7 mouse cellular contexts compared by ENCODE assay signal in genomic region chr9:112233822-112234504, GRCm38 (mm10). TPM values are rescaled to one million over a fixed set of nuclear protein-coding genes. Genes with fewer than 3 reads are reported as not detected.
DNase-seq lines count a peak whose midpoint lies in the region; ATAC-seq and TF ChIP-seq lines count a peak whose summit lies in the region.

No protein-coding gene starts in this region.

- H3K9me3 ChIP-seq in lung, embryonic 16.5 days (ENCODE audit: control insufficient read depth, low read length) = no peaks in the 10 kb centered on the region
- no peaks in the 10 kb centered on the region for H3K9me3 ChIP-seq in forebrain, embryonic 11.5 days (ENCODE audit: control insufficient read depth, low read length)
- no peaks in the 10 kb centered on the region for H3K9me3 ChIP-seq in intestine, embryonic 16.5 days (ENCODE audit: control insufficient read depth, low read length)
- no peaks in the 10 kb centered on the region for H3K9me3 ChIP-seq in neural tube, embryonic 12.5 days

- H3K4me1 ChIP-seq in lung, embryonic 16.5 days (replicated peaks; ENCODE audit: control insufficient read depth, insufficient read depth, low read length) = no peaks in the 10 kb centered on the region; the same call in 1 of the 2 replicates
- peaks cover 3% of the 10 kb centered on the region; the same call in 1 of the 2 replicates for H3K4me1 ChIP-seq in lung, adult 2 months (ENCODE audit: control insufficient read depth, insufficient read depth, low read length)
- no peaks in the 10 kb centered on the region for H3K4me1 ChIP-seq in forebrain, embryonic 11.5 days (replicated peaks; ENCODE audit: control insufficient read depth, insufficient read depth, low read length)
- H3K4me1 ChIP-seq in intestine, embryonic 16.5 days (ENCODE audit: control insufficient read depth, insufficient read depth, low read length) = peaks cover 4% of the 10 kb centered on the region; the same call in 1 of the 2 replicates
- 0 out of 2 replicates have a peak, but pooled peaks cover 12% of the 10 kb centered on the region for H3K4me1 ChIP-seq in neural tube, embryonic 12.5 days

- no peak for TF ChIP-seq CTCF in lung, adult 2 months (IDR thresholded peaks at IDR 0.05; ENCODE audit: insufficient read depth, low read length)

- H3K4me3 ChIP-seq in lung, embryonic 16.5 days (ENCODE audit: low read length) = peak overlapping the region; percentile 37; the same call in 1 of the 2 replicates
- no peak overlapping the region for H3K4me3 ChIP-seq in lung, adult 2 months (replicated peaks; ENCODE audit: extremely low read depth, low read depth, low read length)
- peak overlapping the region; percentile 51 for H3K4me3 ChIP-seq in forebrain, embryonic 11.5 days (ENCODE audit: low read depth, low read length)
- H3K4me3 ChIP-seq in intestine, embryonic 16.5 days (ENCODE audit: low read length) = peak overlapping the region; percentile 36; the same call in 1 of the 2 replicates
- H3K4me3 ChIP-seq in neural tube, embryonic 12.5 days = peak overlapping the region; percentile 54

- H3K27me3 ChIP-seq in lung, embryonic 16.5 days (ENCODE audit: control insufficient read depth, insufficient read depth, low read depth, low read length) = peaks cover 36% of the 10 kb centered on the region
- peaks cover 21% of the 10 kb centered on the region for H3K27me3 ChIP-seq in forebrain, embryonic 11.5 days (ENCODE audit: control insufficient read depth, insufficient read depth, low read length)
- H3K27me3 ChIP-seq in intestine, embryonic 16.5 days (replicated peaks; ENCODE audit: control insufficient read depth, insufficient read depth, low read length) = peaks cover 40% of the 10 kb centered on the region
- H3K27me3 ChIP-seq in neural tube, embryonic 12.5 days (replicated peaks) = peaks cover 35% of the 10 kb centered on the region

- TF ChIP-seq POLR2A in lung, adult 2 months (IDR thresholded peaks at IDR 0.05; ENCODE audit: borderline replicate concordance, extremely low read depth, low read depth, low read length) = no peak

- H3K27ac ChIP-seq in lung, embryonic 16.5 days (ENCODE audit: low read length) = no peak overlapping the region
- H3K27ac ChIP-seq in forebrain, embryonic 11.5 days (ENCODE audit: low read depth, low read length) = no peak overlapping the region
- no peak overlapping the region for H3K27ac ChIP-seq in intestine, embryonic 16.5 days (ENCODE audit: low read length)
- H3K27ac ChIP-seq in neural tube, embryonic 12.5 days = no peak overlapping the region

- no peaks in the 10 kb centered on the region for H3K36me3 ChIP-seq in lung, embryonic 16.5 days (ENCODE audit: control insufficient read depth, insufficient read depth, low read length)
- no peaks in the 10 kb centered on the region for H3K36me3 ChIP-seq in forebrain, embryonic 11.5 days (ENCODE audit: control insufficient read depth, insufficient read depth, low read length)
- no peaks in the 10 kb centered on the region for H3K36me3 ChIP-seq in intestine, embryonic 16.5 days (ENCODE audit: control insufficient read depth, insufficient read depth, low read length)
- no peaks in the 10 kb centered on the region for H3K36me3 ChIP-seq in neural tube, embryonic 12.5 days

- no peak overlapping the region for H3K9ac ChIP-seq in lung, embryonic 16.5 days (ENCODE audit: low read length)
- no peak overlapping the region for H3K9ac ChIP-seq in forebrain, embryonic 11.5 days (ENCODE audit: low read length)
- no peak overlapping the region for H3K9ac ChIP-seq in intestine, embryonic 16.5 days (ENCODE audit: low read depth, low read length)
- H3K9ac ChIP-seq in neural tube, embryonic 12.5 days = peak overlapping the region; percentile 74

- WGBS in lung, embryonic 16.5 days = 12% methylated on average over 12 of the region's 12 CpGs
- WGBS in lung, adult 2 months = 13% methylated on average over 12 of the region's 12 CpGs
- WGBS in forebrain, embryonic 11.5 days = 16% methylated on average over 12 of the region's 12 CpGs
- WGBS in intestine, embryonic 16.5 days = 20% methylated on average over 12 of the region's 12 CpGs
- 15% methylated on average over 12 of the region's 12 CpGs for WGBS in neural tube, embryonic 12.5 days

- no peak for DNase-seq in lung, adult 2 months
- DNase-seq in forebrain, embryonic 11.5 days (ENCODE audit: low spot score) = no peak
- DNase-seq in embryo, embryonic 9.5 days (ENCODE audit: extremely low spot score) = no peak
- no peak for DNase-seq in adrenal gland, adult 8-10 months

- peak overlapping the region; percentile 52 for H3K4me2 ChIP-seq in lung, embryonic 16.5 days (ENCODE audit: low read depth, low read length)
- peak overlapping the region; percentile 96 for H3K4me2 ChIP-seq in forebrain, embryonic 11.5 days (ENCODE audit: low read depth, low read length, severe bottlenecking)
- no peak overlapping the region for H3K4me2 ChIP-seq in intestine, embryonic 16.5 days (ENCODE audit: low read depth, low read length)
- H3K4me2 ChIP-seq in neural tube, embryonic 12.5 days (replicated peaks) = peak overlapping the region; percentile 90

- ATAC-seq in lung, embryonic 16.5 days (ENCODE audit: low read depth) = no peak
- no peak for ATAC-seq in forebrain, embryonic 11.5 days (replicated peaks; ENCODE audit: low FRiP score)
- ATAC-seq in intestine, embryonic 16.5 days = no peak
- ATAC-seq in neural tube, embryonic 12.5 days (ENCODE audit: low FRiP score, low read depth) = no peak

RNA-seq across cellular contexts. Expression of gene Arpp21, which starts 1.8 kb away (rescaled TPM):
- polyA plus RNA-seq in lung, embryonic 16.5 days (2015; fragmentation: Nextera tagmentation; extraction: Ambion mirVana) = 2.2 and 6.2 TPM in 2 replicates
- polyA plus RNA-seq in lung, adult 2 months (2012; rRNA removed) = 0.10 and 1.0 TPM in 2 replicates
- polyA plus RNA-seq in forebrain, embryonic 11.5 days (2014; fragmentation: Nextera tagmentation; extraction: Ambion mirVana) = 1.5 and 2.1 TPM in 2 replicates
- polyA plus RNA-seq in intestine, embryonic 16.5 days (2015; fragmentation: Nextera tagmentation; extraction: Ambion mirVana) = 0.73 and 0.98 TPM in 2 replicates
- polyA plus RNA-seq in neural tube, embryonic 12.5 days (2016; fragmentation: Nextera tagmentation; extraction: Ambion mirVana) = 11.5 and 12.2 TPM in 2 replicates
- 1 to 10 TPM in 1 of 4 experiments, under 1 TPM in 3; 0.20 to 1.0 (median 0.58) TPM for total RNA-seq in adrenal gland, adult 8-10 months (2022)
